Mouse (Mus musculus): ENCODE measurements around the gene Ten1.
A peak's percentile ranks its signal among the peaks of the same experiment; 100 is the strongest.

Ten1 gene

GRCm38 (mm10) chr11:116237742-116238395, 39.2 kb downstream of the Ten1 start, which contains the start of gene Evpl:
Gene Evpl, minus strand, starts transcription at chr11:116238077.
- DNase-seq (ENCODE audit: low spot score): peak; percentile 39

DNA sequence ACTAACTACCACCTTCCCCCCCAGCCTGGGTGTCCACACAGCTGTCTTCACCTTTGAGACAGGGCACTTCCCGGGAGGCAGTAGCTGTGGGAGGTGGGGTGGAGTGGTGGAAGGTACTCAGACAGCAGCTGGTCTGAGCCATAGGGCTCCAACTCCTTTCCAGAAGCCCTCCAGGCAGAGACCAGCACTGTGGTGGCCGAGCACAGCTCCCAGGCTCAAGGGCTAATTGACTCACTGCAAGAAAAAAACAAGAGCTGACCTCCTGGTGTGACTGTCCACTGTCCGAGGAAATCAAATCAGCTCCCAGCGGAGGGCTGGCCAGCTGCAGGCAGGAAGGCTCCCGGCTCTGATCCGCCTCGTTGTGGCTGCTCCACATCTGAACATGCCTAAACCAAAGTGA, 41.1 kb downstream of the Ten1 start:
- DNase-seq (ENCODE audit: low spot score): no peak

DNA sequence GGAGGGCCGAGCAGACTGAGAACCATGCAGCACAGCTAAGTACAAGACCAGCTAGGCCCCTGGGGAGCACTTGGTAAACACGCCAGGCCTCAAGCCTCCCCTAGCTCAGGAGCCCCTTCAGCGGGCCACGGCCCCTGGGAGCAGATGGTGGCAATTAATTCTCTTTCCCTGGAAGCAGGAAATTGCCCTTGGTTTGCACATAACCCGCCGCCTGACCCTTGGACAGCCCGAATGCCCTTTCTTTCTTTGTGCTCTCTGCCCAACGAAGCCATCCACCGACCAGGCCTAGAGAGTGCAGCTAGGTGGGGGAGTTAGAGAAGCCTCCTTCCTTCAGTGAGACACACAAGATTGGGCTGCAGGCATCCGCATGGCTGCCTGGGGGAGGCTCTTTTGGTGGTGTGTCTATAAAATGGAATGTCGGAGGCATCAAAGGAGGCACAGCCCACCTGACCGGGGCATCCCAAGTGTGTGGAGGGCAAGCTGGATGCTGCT, 43.1 kb downstream of the Ten1 start:
- no peak for DNase-seq (ENCODE audit: low spot score)

GRCm38 (mm10) chr11:116244580-116244979, 45.9 kb downstream of the Ten1 start:
- no peak for DNase-seq (ENCODE audit: low spot score)

DNA sequence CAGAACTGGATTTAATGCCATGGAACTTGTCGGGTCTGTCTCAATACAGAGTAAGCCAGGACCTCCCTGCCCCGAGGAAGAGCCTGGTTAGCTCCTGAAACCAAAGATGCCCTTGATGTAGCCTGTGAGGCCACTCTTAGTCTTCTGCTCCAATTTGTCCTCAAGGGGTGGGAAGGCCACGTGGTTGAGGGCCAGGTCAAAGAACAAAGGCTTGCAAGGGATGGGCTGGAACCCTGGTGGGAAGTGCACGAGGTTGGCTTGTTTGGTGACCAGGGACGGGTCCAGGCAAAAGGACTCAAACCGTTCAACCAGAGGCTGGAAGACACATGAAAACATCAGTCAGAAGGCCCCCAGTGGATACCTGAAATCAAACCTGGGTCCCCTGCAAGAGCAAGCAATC, 47.0 kb downstream of the Ten1 start:
- DNase-seq (ENCODE audit: low spot score): no peak

DNA sequence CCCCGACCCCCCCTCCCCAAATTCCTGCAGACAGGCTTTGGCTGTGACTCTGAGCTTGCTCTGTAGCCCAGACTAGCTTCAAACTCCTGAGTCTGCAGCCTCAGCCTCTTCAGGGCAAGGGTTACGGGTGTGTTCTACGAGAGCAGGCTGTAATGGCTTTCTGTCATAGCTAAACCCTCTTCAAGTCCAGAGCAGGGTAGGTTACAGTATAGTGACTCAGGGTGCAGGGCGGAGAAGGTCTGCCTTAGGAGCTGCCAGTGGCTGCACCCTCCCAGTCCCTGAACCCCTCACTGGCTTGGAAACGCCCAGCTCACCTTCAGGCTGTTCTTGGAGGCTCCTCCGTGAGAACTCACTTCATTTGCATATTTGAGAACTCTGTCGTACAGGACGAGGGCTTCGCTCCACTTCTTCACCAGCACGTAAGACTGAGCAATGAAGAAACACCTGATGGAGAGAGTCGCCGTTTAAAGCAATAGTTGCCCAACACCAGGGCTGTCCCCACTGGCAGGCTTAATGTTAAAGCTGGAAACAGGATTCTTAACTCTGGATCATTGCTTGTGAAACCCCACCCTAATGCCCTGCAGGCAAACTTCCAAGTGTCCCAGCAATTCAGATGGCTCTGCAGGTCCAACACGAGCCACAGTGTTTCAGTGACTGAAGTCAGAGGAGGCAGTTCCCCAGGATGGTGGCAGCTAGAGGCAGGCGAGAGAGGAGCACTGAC, 49.0 kb downstream of the Ten1 start:
- DNase-seq (ENCODE audit: low spot score): no peak

GRCm38 (mm10) chr11:116250898-116251297, 52.2 kb downstream of the Ten1 start:
- DNase-seq (ENCODE audit: low spot score): no peak

DNA sequence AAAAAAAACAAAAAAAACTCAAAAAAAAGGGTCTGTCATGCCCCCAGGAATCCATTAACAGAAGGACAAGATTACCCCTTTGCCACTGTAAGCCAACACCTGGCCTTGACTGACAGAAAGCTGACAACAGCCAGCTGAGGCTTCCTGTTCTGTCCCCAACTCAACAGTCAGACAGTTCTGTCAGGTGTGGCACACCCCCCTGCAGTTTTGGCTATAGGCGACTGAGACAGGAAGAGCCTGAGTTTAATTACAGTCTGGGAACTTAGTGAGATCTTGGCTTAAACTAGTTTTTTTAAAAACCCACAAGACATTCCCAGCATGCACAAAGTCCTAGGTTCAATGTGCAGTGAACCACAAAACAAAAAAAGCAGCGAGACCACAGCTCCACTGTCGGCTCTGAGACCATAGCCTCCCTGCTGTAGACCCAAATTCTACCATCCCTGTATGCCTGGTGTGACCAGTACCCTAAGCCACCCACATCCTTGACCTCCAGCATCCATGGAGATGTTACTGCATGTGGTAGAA, 54.5 kb downstream of the Ten1 start:
- DNase-seq (ENCODE audit: low spot score): no peak

GRCm38 (mm10) chr11:116254627-116255026, 56.0 kb downstream of the Ten1 start:
- no peak for DNase-seq (ENCODE audit: low spot score)

- DNase-seq (ENCODE audit: low spot score): no peak
Measured at GRCm38 (mm10) chr11:116255090-116255981, 56.7 kb downstream of the Ten1 start.

GRCm38 (mm10) chr11:116255982-116256675, 57.5 kb downstream of the Ten1 start:
- DNase-seq (ENCODE audit: low spot score): no peak

- no peak for DNase-seq (ENCODE audit: low spot score)
Measured at GRCm38 (mm10) chr11:116259461-116259860, 60.8 kb downstream of the Ten1 start.

GRCm38 (mm10) chr11:116260259-116260658, 61.6 kb downstream of the Ten1 start:
- DNase-seq (ENCODE audit: low spot score): no peak

All from ovary, postnatal 10 days (tissue).